Mouse (Mus musculus): ENCODE measurements at regions not wholly inside any gene's neighbourhood (a gene's known extent, or its start where the extent isn't known, plus 50 kb on each side); places are given as distances from the start of the nearest gene placed in this dataset.

DNA sequence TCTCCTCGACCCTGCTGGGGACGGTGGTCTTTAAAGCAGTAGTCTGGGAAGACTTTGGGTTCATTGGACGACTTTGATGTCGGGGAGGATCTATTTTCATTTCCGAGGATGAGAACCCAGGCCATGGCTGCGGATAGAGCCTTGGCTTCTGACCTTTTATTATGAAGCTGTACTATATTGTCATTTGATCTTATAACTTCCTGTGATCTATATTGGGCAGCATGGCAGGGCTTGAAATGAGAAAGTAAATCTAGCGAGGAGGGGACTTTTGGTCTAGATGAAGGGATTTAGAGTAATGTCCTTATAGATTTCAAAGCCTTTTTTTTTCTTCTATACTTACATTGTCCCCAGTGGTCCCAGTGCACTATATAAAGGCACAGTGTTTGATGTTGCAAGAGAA, 172.8 kb upstream of the Stt3b start:
- no peak for DNase-seq (ENCODE audit: low read depth, low spot score)

DNA sequence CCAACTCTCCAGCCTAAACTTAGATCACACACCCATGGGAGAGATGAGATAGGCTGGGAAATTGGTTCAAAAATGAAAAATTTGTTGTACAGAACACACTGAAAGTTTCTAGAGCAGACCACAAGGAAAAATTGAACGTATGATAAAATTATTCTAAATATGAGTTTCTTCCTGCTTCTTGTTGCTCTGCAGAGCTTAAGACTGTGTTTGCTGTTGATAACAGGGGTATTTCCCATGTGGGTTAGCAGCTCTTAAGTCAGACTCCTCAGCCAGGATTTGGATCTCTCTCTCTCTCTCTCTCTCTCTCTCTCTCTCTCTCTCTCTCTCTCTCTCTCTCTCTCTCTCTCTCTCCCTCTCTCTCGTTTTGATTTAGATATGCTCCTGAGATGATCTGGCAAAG, 173.5 kb upstream of the Stt3b start:
- DNase-seq (ENCODE audit: low read depth, low spot score): no peak

DNA sequence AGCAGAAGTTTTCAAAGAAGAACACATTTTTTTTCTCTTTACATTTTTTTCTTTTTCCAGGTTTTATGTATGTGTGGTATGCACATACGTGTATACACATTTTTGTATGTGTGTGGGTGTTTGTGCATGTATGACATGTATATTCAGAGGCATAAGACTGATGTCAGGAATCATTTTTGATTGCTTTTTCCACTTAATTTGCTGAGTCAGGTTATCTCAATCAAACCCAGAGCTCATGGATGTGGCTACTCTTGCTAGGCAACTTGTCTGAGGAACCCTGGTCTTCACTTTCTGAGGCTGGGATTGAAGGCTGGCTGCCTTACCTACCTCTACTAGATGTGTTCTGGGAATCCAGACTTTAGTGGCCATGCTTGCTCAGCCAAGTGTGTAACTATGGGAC, 174.2 kb upstream of the Stt3b start:
- DNase-seq (ENCODE audit: low read depth, low spot score): no peak

DNA sequence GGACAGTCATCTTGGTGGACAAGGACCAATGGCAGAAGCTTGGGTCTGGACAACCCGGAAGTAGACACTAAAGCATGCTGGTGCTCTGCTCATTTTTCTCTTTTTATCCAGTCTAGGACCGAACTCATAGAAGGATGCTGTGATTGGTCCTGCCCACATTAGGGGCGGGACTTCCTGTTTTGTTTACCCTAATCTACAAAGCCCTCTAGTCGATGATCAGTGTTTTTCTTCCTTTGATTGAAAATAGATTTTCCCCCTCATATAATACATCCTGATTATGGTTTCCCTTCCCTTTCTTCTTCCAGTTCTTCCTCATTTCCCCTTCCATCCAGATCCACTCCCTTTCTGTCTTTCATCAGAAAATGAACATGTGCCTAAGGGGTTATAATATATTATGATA, 175.0 kb upstream of the Stt3b start:
- no peak for DNase-seq (ENCODE audit: low read depth, low spot score)

DNA sequence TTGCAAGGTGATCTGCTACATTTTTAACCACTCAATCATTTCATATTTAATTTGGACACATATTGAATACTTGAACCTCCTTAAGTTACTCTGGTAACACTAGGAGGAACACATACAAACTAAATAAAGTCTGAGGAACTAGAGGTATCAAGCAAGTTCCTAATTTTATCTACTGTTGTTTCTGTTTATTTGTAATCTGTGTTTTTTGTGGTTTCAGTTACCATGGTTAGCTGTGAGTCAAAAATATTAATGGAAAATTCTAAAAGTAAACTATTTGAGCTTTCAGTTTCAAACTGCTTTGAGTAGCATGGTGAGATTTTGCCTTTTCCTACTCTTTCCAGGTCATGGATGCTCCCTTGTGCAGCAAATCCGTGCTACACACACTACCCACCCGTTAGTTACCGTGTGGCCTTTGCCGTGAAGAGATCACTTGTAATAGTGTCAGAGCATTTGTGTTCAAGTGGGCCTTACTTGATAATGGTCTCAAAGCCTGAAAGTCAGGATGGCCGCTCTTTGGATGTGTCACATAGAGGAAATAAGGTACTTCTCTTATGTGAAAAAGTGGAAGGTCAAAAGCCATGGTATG, 177.0 kb upstream of the Stt3b start:
- no peak for DNase-seq (ENCODE audit: low read depth, low spot score)

DNA sequence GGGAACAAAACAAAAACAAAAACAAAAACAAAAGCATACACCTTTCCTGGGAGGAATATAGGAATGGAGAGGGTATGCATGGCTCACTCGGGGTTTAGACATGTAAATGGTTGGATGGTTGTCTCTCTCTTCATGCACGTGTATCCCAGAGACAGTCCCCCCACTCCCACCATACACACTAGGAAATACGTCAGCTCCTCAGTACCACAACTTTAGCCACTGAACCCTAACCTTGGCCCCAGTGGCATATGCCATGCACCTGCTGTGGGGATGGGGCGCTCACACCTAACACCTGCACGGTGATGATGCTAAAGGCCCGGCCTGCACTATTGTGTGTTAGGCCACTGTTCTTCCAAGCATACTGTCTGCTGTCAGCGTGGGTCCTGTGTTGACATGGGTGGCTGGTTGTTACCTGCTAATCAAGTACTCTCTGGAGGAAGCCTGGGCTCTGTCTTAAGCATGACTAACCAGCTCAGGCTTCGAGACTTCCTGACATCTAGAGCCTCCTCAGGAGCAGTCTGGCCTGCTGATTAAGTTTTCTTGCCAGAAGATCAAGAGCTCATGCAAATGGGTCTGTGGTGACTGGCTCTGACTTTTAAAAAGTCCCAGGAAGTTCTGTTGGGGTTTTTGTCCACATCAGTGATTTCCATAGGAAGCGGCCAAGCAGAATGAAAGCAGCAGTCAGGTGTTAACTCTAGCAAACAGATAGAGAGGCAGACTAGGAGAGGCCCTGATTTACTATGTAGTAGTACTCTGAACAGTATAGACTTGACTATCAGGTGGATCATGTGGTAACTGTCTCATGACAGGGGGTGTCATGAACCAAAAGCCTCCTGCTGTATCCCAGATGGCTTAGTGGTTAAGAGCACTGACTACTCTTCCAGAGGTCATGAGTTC, 178.9 kb upstream of the Stt3b start:
- DNase-seq (ENCODE audit: low read depth, low spot score): no peak

DNA sequence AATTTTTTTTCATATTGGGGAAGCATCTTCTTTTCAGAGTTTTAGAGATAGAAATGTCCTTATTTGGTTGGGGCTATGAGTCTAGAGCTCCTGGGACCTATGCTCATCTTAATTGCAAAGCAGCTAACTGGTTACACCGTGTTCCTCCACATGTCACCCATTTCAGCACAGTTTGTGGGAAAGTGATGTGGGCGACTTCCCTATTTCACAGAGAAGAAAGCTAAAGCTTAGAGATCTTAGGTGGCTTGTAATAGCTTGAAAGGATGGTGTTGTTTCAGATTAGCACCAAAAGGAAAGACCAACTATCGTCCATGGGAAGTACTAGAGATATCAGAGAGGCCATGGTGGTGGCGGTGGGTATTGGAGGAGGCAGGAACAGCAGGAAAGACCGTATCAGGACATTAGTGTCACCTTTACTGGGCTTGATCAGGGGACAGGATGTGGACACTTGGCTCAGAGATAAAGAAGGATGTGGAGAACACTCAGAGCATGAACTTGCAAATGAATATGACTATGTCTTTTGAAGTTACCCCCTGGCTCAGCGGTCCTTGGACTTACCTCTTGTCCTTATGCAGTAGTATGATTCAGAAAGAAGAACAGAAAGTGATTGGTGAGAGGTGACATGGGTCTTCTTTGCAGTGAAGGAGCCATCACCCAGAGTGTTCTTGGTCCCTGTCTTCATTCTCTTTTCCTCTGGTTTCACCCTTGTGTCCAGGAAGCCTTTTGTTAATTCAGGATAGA, 182.4 kb upstream of the Stt3b start:
- no peak for DNase-seq (ENCODE audit: low read depth, low spot score)

DNA sequence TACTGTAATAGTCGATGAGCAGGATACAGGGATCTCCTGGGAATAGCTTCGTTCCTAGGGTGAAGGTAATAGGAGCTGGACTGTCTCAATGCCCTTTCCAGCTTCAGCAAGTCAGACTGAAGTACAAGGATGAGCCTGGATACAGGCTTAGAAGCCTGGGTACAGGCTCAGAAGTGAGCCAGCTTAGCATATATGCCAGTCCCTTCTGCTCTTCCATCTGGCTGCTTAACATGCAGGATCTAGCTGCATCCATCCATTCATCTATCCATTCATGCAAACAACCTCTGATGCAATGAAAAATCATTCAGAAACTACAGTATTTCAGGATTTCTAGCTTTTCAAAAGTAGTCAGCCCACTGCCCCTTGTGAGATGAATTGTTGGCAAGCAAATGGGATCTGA, 183.5 kb upstream of the Stt3b start:
- no peak for DNase-seq (ENCODE audit: low read depth, low spot score)

DNA sequence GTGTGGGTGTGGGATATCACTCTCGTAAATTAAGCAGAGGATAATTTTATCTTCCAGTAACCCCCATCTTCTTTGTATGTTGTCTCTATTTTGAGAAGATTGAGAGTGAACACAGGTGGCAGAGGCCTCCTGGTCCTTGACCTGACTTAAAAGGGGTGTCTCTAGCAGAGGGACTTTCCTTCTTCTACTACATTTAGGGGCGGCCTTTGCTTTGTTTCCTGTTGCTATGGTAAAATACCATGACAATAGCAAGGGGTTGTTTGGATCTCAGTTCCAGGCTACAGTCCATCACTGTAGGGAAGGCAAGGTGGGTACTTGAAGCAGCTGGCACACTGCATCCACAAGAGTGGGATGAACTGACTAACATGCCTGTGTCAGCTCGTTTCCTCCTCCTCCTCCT, 189.3 kb upstream of the Stt3b start:
- no peak for DNase-seq (ENCODE audit: low read depth, low spot score)

DNA sequence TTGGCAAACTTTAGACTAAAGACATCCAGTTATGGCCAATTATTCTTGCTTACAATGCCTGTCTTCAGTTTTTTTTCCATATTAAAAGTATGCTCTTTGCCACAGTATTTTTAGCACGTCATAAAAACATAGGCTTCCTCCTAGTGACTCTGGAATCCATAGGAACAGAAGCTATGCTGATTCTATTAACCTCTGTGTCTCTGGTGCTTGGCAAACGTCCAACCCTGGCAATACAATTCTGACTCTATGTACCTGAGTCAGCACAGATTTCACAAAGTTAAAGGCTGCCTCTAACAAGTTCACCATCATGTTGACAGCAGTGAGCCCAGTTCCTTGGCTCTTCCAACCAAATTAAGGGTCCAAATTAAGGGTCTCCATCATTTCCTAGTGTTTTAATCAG, 194.6 kb upstream of the Stt3b start:
- no peak for DNase-seq (ENCODE audit: low read depth, low spot score)

DNA sequence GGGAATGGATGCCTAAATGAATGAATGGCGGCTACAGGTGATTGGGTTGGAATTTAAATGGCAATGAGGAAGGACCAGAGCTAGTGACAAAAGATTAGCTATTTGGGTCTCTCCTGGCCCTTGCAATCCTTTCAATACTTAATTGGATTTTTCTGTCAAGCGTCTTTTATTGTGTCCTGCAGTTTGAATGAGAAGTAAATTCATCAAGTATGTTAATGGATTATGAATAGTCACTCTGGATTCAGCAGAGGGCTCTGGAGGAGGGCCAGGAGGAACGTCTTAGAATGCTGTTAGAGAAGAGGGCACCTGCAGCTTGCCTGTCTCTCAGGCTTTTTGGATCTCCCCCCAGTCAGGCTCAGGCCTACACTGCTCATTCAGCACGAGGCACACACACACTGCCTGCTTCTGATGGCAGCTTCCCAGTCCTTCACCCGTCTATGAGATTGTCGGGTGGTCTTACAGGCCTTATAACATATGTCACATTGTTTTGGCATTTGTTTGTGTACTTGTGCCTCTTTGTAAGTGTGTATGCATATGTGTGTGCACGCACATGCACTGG, 197.0 kb upstream of the Stt3b start:
- DNase-seq (ENCODE audit: low read depth, low spot score): no peak

DNA sequence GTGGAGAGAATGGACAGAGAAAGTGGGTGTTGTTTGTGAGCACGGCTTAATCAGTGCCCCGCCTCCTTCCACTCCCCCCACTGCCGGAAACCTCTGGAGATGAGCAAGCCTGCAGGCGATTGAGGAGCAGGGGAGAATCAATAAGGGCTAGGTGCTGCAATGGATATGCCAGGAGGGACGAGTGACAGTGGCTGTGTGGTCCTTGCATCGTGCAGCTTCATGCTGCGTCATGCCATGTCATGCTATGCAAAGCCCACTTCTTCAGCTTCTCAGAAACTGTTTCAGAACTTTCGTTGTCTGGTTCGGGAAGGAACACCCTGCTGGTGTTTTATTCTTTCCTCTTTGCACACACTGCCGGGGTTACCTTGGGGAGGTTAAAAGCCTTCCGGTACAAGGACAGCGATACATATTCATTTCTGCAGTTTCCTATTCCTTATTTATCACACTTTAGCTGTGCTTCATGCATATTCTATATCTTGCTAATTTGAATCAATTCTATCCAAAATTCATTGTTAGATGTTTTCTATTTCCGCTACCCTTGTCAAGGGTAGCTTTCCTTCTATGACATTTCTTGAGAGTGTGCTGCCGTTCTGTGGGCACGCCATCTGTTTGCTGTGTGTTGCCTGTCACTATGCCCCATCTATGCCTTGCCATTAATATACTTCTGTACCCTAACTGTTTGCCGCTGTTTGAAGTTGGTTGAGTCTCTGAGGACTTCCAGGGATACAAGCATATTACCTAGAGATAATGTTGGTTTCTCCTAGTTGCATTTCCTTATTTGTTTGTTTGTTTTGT, 202.8 kb upstream of the Stt3b start:
- no peak for DNase-seq (ENCODE audit: low read depth, low spot score)

DNA sequence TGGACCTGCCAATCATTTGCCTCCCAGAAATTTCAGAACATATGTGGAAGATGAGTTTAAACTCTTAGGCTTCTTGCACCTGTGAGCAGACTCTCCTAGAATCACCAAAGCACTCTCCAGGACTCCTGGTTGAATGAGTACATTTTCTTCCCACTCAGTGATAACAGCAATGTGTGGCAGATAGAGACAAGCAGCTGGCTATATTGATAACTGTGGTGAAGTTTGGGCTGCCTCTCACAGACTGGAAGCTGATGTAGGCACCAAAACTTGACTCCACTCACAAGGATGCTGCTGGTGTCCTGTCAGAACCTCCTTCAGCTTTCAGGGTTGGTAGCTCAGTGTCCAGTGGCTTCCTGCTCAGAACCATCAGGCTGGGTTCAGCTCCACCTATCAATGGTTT, 207.7 kb upstream of the Stt3b start:
- no peak for DNase-seq (ENCODE audit: low read depth, low spot score)

DNA sequence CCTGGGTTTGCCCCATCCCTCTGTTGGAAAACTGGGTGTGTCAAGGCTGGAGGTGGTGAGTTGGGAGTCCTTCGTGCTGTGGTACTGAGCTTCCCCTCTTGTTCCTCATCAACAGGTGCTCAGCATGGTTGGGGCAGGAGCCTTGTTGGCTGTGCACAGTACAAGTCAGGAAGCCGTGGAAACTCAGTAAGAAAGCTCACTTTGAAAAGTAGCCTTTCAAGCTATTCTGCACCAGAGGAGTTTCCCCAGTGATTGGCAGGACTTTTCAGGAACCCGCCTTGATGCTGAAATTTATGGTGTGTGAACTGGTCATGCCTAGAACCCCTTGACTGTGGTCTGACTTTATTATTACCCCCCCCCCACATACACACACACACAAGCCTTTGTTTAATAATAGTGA, 213.9 kb upstream of the Stt3b start:
- no peak for DNase-seq (ENCODE audit: low read depth, low spot score)

DNA sequence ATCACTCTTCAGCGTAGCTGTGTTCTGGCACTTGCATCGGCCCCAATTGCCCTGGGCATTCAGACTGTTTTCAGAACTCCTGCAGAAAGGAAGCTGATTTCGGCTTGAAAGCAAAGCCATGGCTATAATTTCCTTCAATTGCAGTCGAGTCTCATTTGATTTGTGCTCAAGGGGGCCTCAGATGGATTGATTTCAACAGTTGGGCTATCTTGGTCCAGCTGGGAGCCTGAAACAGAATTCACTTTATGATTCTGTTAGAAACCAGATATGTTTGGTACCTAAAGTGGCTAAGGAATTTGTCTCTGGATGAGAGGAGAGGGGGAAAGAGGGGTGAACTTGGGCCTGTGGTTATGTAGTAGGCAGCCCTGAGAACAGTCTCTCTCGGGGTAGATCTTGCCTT, 214.4 kb upstream of the Stt3b start:
- no peak for DNase-seq (ENCODE audit: low read depth, low spot score)

DNA sequence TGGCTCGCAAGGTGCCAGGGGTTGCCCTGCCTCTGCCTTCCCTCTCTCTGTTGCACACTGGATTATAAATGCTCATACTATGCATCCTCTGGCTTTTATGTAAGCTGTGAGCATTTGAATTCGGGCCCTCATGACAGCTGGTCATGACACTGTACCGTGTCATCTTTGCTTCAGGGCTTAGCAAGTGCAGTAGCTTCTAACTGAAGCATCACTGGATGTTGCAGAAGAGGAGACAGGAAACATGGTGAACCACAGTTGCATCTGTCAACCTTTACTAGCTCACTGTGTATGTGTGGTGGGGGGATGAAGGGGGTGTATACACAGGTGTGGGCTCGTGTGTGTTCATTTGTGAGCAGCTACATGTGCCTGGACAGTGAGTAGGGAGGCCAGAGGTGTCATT, 216.1 kb upstream of the Stt3b start:
- no peak for DNase-seq (ENCODE audit: low read depth, low spot score)

DNA sequence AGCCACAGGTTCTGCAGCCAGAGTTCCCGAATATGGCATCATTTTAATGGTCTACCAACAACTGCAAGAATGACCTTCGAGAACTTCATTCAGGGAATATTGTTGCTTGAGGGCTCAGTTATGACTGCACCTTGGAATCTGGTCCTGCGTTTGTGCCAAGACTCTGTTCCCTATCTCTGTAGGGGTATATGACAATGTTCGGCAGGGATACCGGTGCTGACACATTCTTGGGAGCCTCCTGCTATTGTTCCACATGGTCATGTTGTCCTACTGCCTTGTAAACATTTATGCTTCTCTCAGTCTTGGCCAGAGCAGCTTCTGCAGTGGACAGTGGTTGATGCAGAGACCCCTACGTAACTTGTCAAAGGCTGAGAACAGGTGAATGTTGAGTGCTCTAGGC, 216.8 kb upstream of the Stt3b start:
- no peak for DNase-seq (ENCODE audit: low read depth, low spot score)

DNA sequence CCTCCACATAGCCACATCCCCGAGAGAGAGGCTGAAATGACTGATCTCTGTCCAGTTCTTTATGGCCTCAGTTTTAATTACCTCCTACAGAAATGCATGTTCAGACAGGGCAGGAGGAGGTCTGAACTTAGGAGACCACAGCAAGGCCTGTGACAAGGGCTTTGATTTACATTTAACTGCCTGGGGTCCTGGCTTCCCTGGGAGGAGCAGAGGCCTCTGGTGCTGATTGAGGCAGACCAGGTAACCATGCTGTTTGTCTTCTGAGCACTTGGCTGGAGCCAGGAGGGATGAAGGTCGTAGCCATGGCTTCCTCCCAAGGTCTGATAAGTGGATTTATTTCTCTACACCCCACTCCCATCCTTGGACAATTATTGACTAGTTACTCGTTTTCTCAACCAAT, 224.0 kb upstream of the Stt3b start:
- DNase-seq (ENCODE audit: low read depth, low spot score): no peak

DNA sequence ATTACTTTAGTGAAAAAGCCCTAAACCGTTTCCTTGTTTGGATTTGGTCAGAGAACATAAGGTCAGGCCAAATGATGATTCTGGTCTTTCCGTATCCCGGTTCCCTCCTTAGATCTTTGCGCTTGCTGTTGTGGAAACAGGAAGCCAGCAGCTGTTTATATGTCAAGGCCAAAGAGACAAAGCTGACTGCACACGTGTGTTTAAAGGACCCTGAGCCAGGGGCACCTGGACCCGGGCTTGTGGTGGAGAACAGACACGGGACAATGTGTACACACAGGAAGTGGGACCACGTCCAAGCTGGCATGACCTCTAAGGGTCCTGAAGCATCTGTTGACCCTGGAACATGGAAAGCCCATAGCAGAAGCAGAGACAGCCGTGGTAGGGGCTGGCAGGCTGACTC, 233.4 kb upstream of the Stt3b start:
- DNase-seq (ENCODE audit: low read depth, low spot score): no peak

DNA sequence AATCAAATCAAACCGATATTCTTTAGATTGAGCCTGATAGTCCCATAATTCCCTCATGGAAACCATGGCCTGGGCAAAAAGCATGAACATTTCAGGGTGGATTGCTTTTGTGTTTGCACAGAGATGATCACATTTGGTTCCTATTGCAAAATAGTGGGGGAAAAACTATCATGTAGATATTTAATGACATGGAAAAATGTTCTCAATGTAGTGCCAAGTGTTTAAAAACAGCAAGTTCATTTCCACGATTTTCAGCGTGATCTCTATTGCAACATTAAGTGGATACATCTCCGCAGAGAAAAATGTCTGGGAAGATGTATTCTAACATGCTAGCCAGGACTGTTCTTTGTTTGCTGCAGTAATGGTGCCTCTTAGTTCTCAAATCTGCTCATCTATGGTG, 235.0 kb upstream of the Stt3b start:
- no peak for DNase-seq (ENCODE audit: low read depth, low spot score)

DNA sequence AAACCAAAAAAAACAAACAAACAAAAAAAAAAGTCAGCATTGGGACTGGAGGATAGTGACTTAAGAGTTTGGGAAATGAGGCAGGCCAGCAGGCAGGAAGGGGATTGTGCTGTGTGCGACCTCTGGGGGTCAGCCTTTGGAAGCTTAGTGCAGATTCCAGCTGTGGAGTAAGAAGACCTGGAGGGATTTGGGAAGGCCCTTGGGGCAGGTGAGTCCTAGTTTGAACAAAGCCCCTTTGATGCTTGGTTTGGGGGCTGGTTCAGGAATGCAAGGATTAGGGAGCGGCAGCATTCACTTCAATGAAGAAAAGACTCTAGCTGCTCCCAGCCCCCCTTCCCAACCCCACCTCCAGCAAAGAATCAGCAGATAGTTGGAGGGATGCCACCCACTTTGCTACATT, 235.6 kb upstream of the Stt3b start:
- DNase-seq (ENCODE audit: low read depth, low spot score): peak; percentile 87

Data from ZHBTc4 (cell line).